Mouse (Mus musculus): ENCODE measurements around the gene Tmem266.

GRCm38 (mm10) chr9:55325564-55326514, 874 bp upstream of the Tmem266 start:
- TF ChIP-seq CTCF (IDR thresholded peaks at IDR 0.05; ENCODE audit: extremely low read depth, insufficient read depth, low read length) (no peak), POLR2A (IDR thresholded peaks at IDR 0.05; ENCODE audit: extremely low read depth, insufficient read depth, low read length) (no peak)

Measured in cortical plate, adult 2 months (tissue).